Mouse (Mus musculus): ENCODE data around the gene Hist1h3g.
"Not testable (repeated sequence)": the region's sequence is repeated elsewhere in the genome, so short reads cannot be mapped to it uniquely, and the experiment has no call there.

DNA sequence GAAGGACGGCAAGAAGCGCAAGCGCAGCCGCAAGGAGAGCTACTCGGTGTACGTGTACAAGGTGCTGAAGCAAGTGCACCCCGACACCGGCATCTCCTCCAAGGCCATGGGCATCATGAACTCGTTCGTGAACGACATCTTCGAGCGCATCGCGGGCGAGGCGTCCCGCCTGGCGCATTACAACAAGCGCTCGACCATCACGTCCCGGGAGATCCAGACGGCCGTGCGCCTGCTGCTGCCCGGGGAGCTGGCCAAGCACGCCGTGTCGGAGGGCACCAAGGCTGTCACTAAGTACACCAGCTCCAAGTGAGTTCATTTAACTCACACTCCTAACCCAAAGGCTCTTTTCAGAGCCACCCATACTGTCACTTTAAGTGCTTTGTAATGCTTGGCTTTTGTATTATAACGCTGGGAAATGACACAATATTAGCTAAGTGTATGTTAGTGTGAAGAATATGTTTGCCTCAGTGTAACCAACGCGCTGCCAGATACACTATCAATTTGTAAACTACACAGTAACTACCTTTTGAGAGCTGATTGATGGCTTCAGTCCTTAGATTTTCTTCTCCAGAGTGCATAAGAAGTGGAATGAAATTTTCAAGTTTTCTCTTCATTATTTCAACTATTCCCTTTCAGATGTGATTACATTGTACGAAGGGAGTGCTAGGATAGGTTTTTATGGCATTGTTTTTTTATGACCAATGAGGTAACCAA is 36.4 kb downstream of the Hist1h3g start:
- TF ChIP-seq CTCF (IDR thresholded peaks at IDR 0.05; ENCODE audit: control insufficient read depth, insufficient read depth, insufficient read length); USF1 (IDR thresholded peaks at IDR 0.05; ENCODE audit: low read depth); MYOD1 (IDR thresholded peaks at IDR 0.05; ENCODE audit: control insufficient read depth, insufficient read length, low read depth); MAX (IDR thresholded peaks at IDR 0.05): not testable (repeated sequence)

Data from C2C12 (cell line).